Mouse (Mus musculus): ENCODE data around the gene Cherp. TPM values are rescaled to one million over a fixed set of nuclear protein-coding genes. Genes with fewer than 3 reads are reported as not detected.

Gene Cherp
- total RNA-seq (2021), result 10 to 100 TPM; 47.7 to 60.6 TPM
- long read RNA-seq, experiment 1, transcript Cherp-207 (18 exons, 3,646 nt), result major isoform, 12 of 32 reads
- long read RNA-seq, experiment 1, partial matches to known transcripts, result 9 of 32 reads
- long read RNA-seq, experiment 1, other reads (novel, unspliced or antisense), result 10 of 32 reads
- long read RNA-seq, experiment 2, transcript Cherp-207 (18 exons, 3,646 nt), result major isoform, 13 of 39 reads
- long read RNA-seq, experiment 2, partial matches to known transcripts, result 9 of 39 reads
- long read RNA-seq, experiment 2, other reads (novel, unspliced or antisense), result 15 of 39 reads

- DNase-seq (ENCODE audit: low spot score in 2 of 2), result peak; percentile 86 to 94
Observed at GRCm38 (mm10) chr8:72474826-72475546, at the start of gene Cherp. Gene Cherp (minus strand): TSS chr8:72475226.

- DNase-seq (ENCODE audit: low spot score in 2 of 2), result no peak
Observed at GRCm38 (mm10) chr8:72521888-72522287, 46.9 kb upstream of the Cherp start.

GRCm38 (mm10) chr8:72517421-72517988 is 42.5 kb upstream of the Cherp start:
- no peak for DNase-seq (ENCODE audit: low spot score in 2 of 2)

- no peak for DNase-seq (ENCODE audit: low spot score in 2 of 2)
Observed at GRCm38 (mm10) chr8:72513158-72513557, 38.1 kb upstream of the Cherp start.

- DNase-seq (ENCODE audit: low spot score in 2 of 2), result no peak
Observed at GRCm38 (mm10) chr8:72512648-72513047, 37.6 kb upstream of the Cherp start.

- no peak for DNase-seq (ENCODE audit: low spot score in 2 of 2)
Observed at GRCm38 (mm10) chr8:72507505-72507904, 32.5 kb upstream of the Cherp start.

- DNase-seq (ENCODE audit: low spot score in 2 of 2), result no peak
Observed at GRCm38 (mm10) chr8:72504637-72505314, 29.8 kb upstream of the Cherp start.

- DNase-seq (ENCODE audit: low spot score in 2 of 2), result no peak
Observed at GRCm38 (mm10) chr8:72504137-72504536, 29.1 kb upstream of the Cherp start.

- DNase-seq (ENCODE audit: low spot score in 2 of 2), result no peak
Observed at GRCm38 (mm10) chr8:72500521-72500931, 25.5 kb upstream of the Cherp start.

GRCm38 (mm10) chr8:72499521-72500284 is 24.7 kb upstream of the Cherp start:
- DNase-seq (ENCODE audit: low spot score in 2 of 2), result no peak

- no peak for DNase-seq (ENCODE audit: low spot score in 2 of 2)
Observed at GRCm38 (mm10) chr8:72498527-72498926, 23.5 kb upstream of the Cherp start.

GRCm38 (mm10) chr8:72497911-72498310 is 22.9 kb upstream of the Cherp start:
- DNase-seq (ENCODE audit: low spot score in 2 of 2), result no peak

- DNase-seq (ENCODE audit: low spot score in 2 of 2), result no peak
Observed at GRCm38 (mm10) chr8:72496217-72496616, 21.2 kb upstream of the Cherp start.

GRCm38 (mm10) chr8:72495411-72496111 is 20.5 kb upstream of the Cherp start:
- no peak for DNase-seq (ENCODE audit: low spot score in 2 of 2)

GRCm38 (mm10) chr8:72493381-72493780 is 18.4 kb upstream of the Cherp start:
- DNase-seq (ENCODE audit: low spot score in 2 of 2), result no peak

- peak; percentile 99 to 100 for DNase-seq (ENCODE audit: low spot score in 2 of 2)
Observed at GRCm38 (mm10) chr8:72492622-72493081, 17.6 kb upstream of the Cherp start.

GRCm38 (mm10) chr8:72491680-72492621 is 16.9 kb upstream of the Cherp start, which contains the start of gene Slc35e1:
Gene Slc35e1 (minus strand): TSS chr8:72492614.
- no peak for DNase-seq (ENCODE audit: low spot score in 2 of 2)

GRCm38 (mm10) chr8:72491017-72491416 is 16.0 kb upstream of the Cherp start:
- DNase-seq (ENCODE audit: low spot score in 2 of 2), result no peak

- DNase-seq (ENCODE audit: low spot score in 2 of 2), result no peak
Observed at GRCm38 (mm10) chr8:72487014-72487413, 12.0 kb upstream of the Cherp start.
